Mouse (Mus musculus) spleen, adult 18-20 months (tissue): ENCODE measurements around the gene Ifi27l2b.
"Not testable (repeated sequence)": the region's sequence is repeated elsewhere in the genome, so short reads cannot be mapped to it uniquely, and the experiment has no call there.

Source experiments
- DNase-seq, 2 experiments: peaks; one replicate each; pipeline ENCODE4 v3.0.0; 2022; ENCODE audit warnings: mixed read lengths in 2 of 2

Gene Ifi27l2b

GRCm38 (mm10) chr12:103457140-103457539 lies at the start of gene Ifi27l2b:
Gene Ifi27l2b (minus strand): TSS chr12:103457223.
- no peak for DNase-seq

DNA sequence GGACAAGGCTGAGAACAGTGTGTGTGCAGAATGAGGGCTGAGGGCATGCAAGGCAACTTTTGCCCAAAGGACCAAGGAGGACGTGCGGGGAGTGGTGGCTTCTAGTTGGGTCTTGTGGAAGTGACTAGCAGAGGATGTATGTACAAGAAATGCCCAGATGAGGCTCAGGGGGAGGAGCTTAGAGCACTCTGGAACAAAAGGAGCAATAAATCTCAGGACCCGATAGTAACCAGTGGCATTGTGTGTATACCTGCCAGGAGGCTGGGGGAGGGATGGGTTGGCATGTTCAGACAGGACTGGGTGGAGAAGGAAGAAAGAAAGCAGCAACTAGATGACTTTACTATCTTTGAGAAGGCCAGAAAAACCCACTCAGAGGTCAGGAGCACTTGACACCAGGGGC lies 47.4 kb upstream of the Ifi27l2b start:
- DNase-seq, result no peak

DNA sequence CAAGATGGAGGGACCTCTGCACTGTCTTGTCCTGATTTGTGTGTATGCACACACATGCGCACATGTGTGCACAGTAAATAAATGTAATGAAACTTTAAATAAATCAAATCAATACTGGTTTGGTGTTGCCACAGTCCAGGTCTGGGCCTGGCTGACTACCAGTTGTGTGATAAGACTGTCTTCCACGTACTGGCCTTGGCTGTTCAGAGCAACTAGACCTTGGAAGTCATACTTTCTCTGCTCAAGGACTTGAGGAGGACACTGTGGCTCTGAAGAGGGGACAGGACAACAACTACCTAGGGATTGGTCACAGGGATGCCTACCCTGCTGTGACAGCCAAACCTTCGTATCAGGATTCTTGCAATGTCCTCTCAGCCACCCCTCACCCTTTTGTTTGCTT lies 46.3 kb upstream of the Ifi27l2b start:
- no peak for DNase-seq

- DNase-seq, result no peak
Measured at GRCm38 (mm10) chr12:103499261-103499660, 42.2 kb upstream of the Ifi27l2b start.

- DNase-seq, result no peak
Measured at GRCm38 (mm10) chr12:103498768-103499167, 41.7 kb upstream of the Ifi27l2b start.

DNA sequence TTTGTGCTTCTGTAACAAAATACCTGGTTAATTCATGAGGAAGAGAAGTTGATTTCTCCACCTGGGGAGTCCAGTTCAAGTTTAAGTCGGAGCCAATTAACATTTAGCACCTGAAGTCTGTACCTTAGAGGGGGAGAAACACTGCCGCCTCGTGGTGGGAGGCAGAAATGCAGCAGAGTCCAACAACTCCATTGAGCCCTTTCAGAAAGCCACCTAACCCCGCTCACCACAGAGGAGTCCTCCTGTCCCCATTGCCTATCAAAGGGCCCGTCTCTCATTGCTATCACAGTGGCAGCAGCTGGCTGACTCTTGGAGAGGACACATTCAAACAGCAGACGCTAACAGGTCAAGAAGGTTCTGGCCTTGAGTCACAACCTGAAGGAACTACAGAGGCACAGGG lies 37.5 kb upstream of the Ifi27l2b start:
- peak; percentile 21 to 63 for DNase-seq

DNA sequence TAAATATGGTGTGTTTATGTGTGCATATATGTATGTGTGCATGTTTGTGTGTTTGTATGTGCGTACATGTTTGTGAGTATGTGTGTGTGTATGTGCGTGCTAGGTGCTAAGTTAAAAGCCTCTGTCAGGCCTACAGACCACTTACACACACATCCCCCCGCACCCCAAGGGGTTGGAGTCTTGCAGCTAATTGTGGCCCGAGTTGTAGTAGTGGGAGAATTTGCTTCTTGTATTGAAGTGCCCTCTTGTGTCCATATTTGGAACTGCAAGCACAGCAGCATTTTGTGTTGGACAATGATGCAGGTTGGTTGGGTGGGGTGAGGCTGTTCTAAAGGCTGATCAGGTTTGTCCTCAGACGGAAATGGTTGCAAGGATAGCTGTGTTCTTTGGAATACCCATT lies 35.7 kb upstream of the Ifi27l2b start:
- peak; percentile 12 to 66 for DNase-seq

DNA sequence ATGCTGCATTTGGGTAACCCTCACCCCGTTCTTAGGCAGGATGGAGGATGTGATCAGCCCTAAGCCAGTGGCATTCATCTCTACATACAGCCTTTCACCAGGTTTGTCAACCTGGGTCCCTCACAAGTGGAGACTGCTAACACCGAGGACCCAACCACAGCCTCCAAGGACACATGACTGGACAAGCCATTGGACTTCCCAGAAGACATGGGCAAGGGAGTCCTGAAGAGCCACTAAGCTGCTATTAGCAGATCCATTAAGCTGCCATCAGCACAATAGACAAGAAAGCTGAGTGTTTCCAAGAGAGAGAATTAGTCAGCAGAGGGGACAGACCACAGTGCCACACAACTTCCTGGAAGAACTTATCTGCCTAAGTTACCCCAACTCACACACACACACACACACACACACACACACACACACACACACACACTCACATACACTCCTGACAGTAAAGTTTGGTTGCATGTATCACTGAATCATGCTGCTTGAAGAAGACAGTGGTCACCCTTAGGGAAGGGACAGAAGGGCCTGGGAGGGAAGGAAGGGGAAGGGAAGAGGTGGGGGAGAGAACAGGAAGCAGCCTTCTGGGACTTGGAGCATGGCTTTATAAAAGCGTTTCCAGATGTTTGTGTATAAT lies 34.2 kb upstream of the Ifi27l2b start:
- no peak for DNase-seq

GRCm38 (mm10) chr12:103487750-103488149 lies 30.7 kb upstream of the Ifi27l2b start:
- DNase-seq, result no peak

GRCm38 (mm10) chr12:103487276-103487675 lies 30.3 kb upstream of the Ifi27l2b start:
- no peak for DNase-seq

DNA sequence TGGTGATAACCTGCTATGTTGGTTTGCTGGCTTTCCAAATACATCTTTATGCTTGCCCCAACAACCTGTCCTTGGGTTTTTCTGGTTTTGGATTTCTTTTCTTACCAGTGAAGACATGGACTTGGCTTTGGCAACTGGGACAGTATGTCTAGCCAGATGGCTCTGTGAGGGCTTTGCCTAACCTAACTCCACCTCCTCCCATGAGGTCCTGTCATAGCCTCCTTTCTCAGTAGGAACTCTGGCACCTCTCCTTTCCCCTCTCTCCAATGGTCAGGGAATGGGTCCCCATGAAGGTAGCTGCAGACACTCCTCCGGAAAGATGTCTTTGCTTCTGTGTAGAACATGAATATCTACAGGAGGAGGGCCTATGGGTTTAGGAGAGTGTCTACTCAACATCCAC lies 29.7 kb upstream of the Ifi27l2b start:
- no peak for DNase-seq

DNA sequence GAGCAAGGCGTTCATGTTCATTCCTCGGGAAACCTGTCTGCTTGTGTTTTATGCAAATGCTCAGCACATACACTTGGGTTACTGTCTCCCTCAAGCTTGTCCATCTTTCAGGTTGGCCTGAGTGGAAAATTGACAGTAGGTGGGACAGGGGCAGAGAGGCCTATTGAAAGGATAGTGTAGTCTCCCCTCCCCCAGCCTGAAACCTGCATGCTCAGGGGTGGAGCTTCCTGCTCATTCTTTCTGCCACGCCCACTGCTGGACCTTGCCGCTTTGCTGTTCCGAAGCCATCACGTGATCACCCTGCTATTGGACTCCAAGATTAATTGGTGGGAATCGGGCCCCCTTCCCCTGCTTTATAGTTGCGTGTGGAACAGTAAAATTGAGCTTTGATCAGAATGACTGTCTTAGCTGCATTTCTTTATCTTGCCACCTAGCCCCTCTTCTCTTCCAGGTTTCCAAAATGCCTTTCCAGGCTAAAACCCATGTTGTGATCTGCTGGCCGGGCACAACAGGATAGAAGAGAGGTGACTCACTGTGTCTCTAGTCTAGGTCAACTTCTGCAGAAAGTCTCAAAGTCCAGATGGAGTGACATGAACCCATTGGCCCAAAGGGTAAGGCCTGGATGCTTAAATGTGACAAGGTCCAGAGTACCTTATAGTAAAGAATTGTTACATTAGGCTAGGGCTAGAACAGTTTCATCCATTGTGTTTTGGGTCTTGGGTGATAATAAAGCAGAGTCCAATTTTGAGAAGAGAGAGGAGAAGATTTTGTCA lies 27.4 kb upstream of the Ifi27l2b start:
- DNase-seq, result not testable (repeated sequence)

GRCm38 (mm10) chr12:103482781-103483180 lies 25.8 kb upstream of the Ifi27l2b start:
- DNase-seq, result no peak

GRCm38 (mm10) chr12:103481671-103482070 lies 24.6 kb upstream of the Ifi27l2b start:
- DNase-seq, result no peak

DNA sequence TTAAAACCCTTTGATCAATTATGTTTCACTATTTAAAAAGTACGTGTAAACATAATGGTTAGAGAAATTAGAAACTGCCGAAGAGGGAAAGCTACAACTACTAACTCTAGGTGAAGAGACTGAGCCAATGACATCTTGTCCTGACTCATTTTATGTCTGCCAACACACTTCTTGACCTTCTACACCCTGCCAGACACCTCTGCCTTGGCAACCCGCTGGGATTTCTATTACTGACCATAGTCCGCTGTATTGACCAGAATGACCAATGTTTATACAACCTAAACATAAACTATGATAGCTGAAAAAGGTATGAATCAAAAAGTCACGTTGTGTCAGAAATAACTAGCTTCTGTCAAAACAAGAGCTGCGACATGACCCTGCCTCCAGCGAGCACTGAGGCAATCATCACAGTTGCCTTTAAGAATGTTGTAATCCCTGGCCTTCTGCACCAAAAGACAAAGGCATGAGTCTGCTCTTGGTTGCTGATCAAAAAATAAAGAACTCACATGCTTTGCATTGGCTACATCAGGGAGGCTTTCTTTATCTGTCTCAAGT lies 20.5 kb upstream of the Ifi27l2b start:
- no peak for DNase-seq

DNA sequence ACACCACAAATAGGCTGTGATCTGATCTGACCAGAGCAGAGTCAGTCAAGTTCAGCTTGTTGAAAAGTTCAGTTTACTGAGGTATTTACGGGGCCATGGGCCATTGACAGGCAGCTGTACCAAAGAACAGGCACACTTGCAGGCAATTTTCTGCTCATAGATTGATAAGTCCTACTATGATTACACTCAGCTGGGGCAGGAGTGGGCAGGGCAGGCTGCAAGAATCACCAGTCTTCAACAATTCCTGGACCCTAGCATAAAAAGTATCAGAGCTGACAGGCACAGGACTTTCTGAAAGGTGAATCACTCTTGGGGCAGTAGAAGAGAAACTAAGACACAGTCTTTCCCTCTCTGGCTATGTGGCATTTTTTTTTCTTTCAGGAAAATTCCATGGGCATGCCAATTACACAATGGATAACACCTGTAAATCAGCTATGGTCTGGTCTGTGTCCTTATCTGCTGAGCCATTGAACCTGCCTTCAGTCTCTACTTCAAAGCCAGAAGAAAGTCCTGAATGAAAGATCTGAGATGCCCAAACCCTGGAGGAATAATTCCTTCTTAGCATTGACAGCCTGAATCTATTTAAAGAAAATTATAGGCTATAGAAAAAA lies 19.9 kb upstream of the Ifi27l2b start:
- no peak for DNase-seq

DNA sequence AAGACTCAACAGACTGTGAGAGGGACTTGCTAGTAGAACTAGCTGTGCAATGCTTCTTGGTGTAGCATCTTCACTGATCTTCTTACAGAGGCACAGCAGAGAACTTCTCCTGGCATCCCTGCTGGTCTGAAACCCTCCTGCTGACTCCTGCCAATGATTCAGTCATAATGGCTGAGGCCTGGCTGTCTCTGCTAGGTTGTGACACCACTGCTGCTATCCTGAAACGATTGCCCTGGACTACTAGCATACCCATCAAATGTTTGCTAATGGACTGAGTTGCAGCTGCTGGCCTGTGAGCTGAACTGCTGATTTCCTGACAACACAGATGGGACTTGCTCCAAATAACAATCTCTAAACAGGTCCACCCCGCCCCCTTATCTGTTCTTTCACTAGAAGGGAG lies 17.5 kb upstream of the Ifi27l2b start:
- DNase-seq, result no peak

DNA sequence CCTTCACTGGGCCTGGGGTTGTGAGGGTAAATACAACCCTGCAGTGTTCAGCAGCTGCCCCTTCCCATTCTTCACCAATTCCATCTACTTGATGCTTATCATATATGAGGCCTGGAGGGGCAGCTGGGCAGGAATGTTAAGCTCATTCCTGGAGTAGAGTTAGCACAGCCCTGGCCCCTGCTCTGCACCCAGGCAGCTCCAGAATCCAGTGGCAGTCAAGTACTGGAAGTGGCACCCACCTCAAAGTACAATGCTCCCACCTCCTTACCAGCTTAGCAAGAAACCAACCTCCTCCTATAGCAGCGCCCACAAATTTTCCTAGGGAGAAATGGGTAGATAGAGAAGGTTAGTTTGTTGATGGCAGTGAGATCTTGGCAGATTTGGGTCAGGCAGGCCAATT lies 296 bp downstream of the Ifi27l2b start:
- DNase-seq, result not testable (repeated sequence)

DNA sequence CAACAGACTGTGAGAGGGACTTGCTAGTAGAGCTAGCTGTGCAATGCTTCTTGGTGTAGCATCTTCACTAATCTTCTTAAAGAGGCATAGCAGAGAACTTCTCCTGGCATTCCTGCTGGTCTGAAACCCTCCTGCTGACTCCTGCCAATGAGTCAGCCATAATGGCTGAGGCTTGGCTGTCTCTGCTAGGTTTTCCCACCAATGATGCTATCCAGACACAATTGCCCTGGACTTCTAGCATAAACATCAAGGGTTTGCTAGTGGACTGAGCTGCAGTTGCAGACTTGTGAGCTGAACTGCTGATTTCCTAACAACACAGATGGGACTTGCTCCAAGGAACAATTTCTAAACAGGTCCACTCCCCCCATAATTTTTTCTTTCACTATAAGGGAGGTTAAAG lies 3.7 kb downstream of the Ifi27l2b start:
- DNase-seq, result no peak

DNA sequence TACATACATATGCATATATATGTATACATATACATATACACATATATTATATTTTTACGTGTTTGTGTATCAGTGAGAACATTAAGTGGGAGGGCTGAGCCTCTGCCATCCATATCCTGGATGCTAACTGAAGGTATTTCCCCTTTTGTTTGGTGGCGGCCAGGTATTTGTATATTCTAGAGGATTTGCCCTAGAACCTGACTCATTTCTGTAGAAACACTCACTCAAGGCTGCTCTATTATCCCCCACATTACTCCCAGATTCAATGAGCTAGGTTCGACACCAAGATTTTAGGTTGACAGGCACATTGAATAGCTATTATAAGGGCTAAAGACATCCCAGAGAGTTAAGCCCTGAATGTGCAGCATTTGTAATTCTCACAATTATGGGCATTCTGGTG lies 12.0 kb downstream of the Ifi27l2b start:
- no peak for DNase-seq

- DNase-seq, result not testable (repeated sequence)
Measured at GRCm38 (mm10) chr12:103444261-103444660, 12.8 kb downstream of the Ifi27l2b start.

GRCm38 (mm10) chr12:103443524-103443923 lies 13.5 kb downstream of the Ifi27l2b start, which contains the start of gene Ifi27l2a:
Gene Ifi27l2a (minus strand): TSS chr12:103443680.
- DNase-seq, result peak in 1 of 2 experiments; percentile 33

DNA sequence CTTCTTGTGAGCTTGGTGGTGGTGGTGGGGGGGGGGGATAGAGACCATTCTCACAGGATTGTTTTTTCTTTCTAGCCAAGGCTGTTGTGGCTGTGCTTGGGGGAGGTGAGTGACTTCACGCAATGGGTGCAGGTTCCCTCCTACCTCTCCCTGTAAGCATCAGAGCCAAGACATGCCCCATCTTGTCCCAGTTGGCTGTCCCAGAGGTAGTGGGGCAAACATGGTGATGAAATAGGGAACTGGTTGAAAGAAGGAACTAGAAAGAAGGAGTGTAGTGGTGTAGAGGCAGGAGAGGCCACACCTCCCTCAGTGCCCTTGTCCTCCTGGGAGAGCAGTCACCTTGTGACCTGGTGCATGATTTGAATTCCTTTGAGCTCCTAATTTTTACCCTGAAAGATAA lies 19.4 kb downstream of the Ifi27l2b start:
- DNase-seq, result no peak

DNA sequence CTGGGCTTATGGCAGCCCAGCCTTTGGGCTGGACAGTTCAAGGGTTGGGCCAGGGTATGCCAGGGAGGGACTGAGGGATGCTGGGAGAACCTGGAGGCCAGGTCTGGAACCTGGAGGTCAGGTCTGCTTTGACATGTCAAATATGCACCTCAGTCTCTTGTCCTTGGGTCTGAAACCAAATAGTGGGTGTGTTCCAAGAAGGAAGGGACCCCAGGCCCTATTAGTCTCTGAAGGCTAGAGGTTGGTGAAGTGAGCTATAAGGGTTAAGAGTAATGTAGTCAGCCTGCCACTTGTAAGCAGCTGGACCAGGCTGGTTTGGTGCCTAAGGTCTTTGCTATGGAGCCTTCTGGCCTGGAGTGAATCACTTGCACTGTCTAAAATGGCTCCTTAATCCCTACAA lies 22.2 kb downstream of the Ifi27l2b start:
- DNase-seq, result peak in 1 of 2 experiments; percentile 6
